Mouse (Mus musculus) brain, embryonic 14.5 days (tissue): ENCODE results near the gene Rbms1.

Experiments
- CTCF ChIP-seq: fragments of 200-500 bp; IDR thresholded peaks from 2 replicates; pipeline ENCODE4 v1.5.1; 2012; ENCODE audit warnings: inconsistent platforms, mild to moderate bottlenecking, moderate library complexity, borderline replicate concordance; ENCODE audit not compliant: insufficient read depth, insufficient read length; ENCODE audit errors: extremely low read depth
- POLR2A ChIP-seq: fragments of 200-500 bp; IDR thresholded peaks from 2 replicates; pipeline ENCODE4 v1.6.1; 2012; ENCODE audit warnings: mild to moderate bottlenecking, inconsistent platforms, borderline replicate concordance; ENCODE audit not compliant: poor library complexity, insufficient read depth, insufficient read length, severe bottlenecking; ENCODE audit errors: extremely low read depth

DNA sequence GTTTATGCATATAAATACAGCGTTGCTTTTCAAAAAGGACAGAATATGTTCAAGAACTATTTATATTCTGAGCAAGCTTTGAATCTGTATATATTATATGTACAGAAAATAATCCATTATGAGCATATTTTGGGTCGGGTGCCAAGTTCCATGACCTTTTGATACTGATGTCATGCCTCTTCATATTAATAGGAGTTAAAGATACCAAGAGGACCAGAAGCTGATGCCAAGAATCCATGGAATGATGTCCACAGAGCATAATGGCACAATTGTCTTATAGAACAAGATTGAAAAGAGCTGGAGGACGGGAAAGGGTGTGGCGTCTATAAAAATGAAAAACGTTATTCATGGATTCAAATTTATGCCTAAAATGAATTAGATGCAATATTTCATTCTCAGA, 23.3 kb upstream of the Rbms1 start:
- TF ChIP-seq CTCF (no peak), POLR2A (no peak)
